Mouse (Mus musculus) hindbrain, embryonic 16.5 days (tissue): ENCODE data around the gene Setmar. TPM values are rescaled to one million over a fixed set of nuclear protein-coding genes. Genes with fewer than 3 reads are reported as not detected.
A peak's percentile ranks its signal among the peaks of the same experiment; 100 is the strongest.

Experiments used
- ATAC-seq: fragments of 200-750 bp; cut with Nextera tagmentation; 2 replicates; pipeline ENCODE4 v1.8.0; 2017; ENCODE audit warnings: moderate TSS enrichment, moderate library complexity
- H3K27ac ChIP-seq: fragments of 300-500 bp; sonication (generic); 2 replicates; pipeline ENCODE4 v1.5.1; 2014; ENCODE audit warnings: low read depth, mild to moderate bottlenecking, control low read depth, low read length, moderate library complexity
- H3K27me3 ChIP-seq: fragments of 300-500 bp; sonication (generic); replicated peaks from 2 replicates; pipeline ENCODE4 v1.6.1; 2014; ENCODE audit warnings: low read length; ENCODE audit not compliant: control insufficient read depth, insufficient read depth
- H3K36me3 ChIP-seq: fragments of 300-500 bp; sonication (generic); 2 replicates; pipeline ENCODE4 v1.6.1; 2014; ENCODE audit warnings: mild to moderate bottlenecking, low read length, moderate library complexity, mixed read lengths; ENCODE audit not compliant: control insufficient read depth, insufficient read depth
- H3K4me1 ChIP-seq: fragments of 300-500 bp; sonication (generic); 2 replicates; pipeline ENCODE4 v1.6.1; 2014; ENCODE audit warnings: low read depth, low read length; ENCODE audit not compliant: control insufficient read depth, insufficient read depth
- H3K4me2 ChIP-seq: fragments of 300-500 bp; sonication (generic); 2 replicates; pipeline ENCODE4 v1.6.1; 2014; ENCODE audit warnings: mild to moderate bottlenecking, low read length, control low read depth, moderate library complexity
- H3K4me3 ChIP-seq: fragments of 300-500 bp; sonication (generic); 2 replicates; pipeline ENCODE4 v1.5.1; 2014; ENCODE audit warnings: mild to moderate bottlenecking, low read length, control low read depth, moderate library complexity
- H3K9ac ChIP-seq: fragments of 300-500 bp; sonication (generic); 2 replicates; pipeline ENCODE4 v1.6.1; 2014; ENCODE audit warnings: low read depth, mild to moderate bottlenecking, control low read depth, low read length, moderate library complexity
- H3K9me3 ChIP-seq: fragments of 300-500 bp; sonication (generic); 2 replicates; pipeline ENCODE4 v1.6.1; 2014; ENCODE audit warnings: mild to moderate bottlenecking, low read length, moderate library complexity; ENCODE audit not compliant: control insufficient read depth
- WGBS: fragments of 180-500 bp; shearing (Covaris S2); extraction: QIAGEN DNeasy Blood & Tissue Kit; methylation state at CpG from one replicate; pipeline ENCODE4 v1.1.7; 2014; 5-methylcytosine and 5-hydroxymethylcytosine counted together
- polyA plus RNA-seq: library from polyadenylated mRNA; unstranded; fragments of >200 nt; fragmentation: Nextera tagmentation; extraction: Ambion mirVana; gene quantifications from 2 replicates; pipeline ENCODE4 v1.2.1, GENCODE M21; 2015

Gene Setmar
- polyA plus RNA-seq, 1 experiment from 2014 or later: 5.6 TPM

DNA sequence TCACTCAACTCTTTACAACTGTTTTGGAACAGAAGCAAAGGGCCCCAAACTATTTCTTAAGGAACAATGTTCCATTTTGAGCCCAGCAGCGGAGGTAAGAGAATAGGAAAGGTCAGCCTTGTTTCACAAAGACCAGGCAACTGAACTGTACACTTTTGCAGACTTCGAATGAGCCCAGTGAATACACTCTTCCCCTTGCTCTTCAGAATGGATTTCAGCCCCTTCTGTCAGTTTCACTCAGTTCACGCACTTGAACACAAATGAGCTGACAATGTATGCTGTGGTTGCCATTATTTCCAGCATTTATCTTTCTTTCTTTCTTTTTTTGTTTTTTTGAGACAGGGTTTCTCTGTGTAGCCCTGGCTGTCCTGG lies 34.0 kb downstream of the Setmar start:
- Histone ChIP-seq H3K9me3 (no peaks in the 10 kb centered on the region), H3K4me3 (no peak overlapping the region), H3K36me3 (no peaks in the 10 kb centered on the region), H3K4me2 (peak overlapping the region; percentile 36; the same call in 1 of the 2 replicates), H3K27ac (no peak overlapping the region), H3K27me3 (no peaks in the 10 kb centered on the region), H3K4me1 (peaks cover 4% of the 10 kb centered on the region), H3K9ac (no peak overlapping the region)
- no peak for ATAC-seq
- 51% methylated on average over 3 of the region's 3 CpGs for WGBS

DNA sequence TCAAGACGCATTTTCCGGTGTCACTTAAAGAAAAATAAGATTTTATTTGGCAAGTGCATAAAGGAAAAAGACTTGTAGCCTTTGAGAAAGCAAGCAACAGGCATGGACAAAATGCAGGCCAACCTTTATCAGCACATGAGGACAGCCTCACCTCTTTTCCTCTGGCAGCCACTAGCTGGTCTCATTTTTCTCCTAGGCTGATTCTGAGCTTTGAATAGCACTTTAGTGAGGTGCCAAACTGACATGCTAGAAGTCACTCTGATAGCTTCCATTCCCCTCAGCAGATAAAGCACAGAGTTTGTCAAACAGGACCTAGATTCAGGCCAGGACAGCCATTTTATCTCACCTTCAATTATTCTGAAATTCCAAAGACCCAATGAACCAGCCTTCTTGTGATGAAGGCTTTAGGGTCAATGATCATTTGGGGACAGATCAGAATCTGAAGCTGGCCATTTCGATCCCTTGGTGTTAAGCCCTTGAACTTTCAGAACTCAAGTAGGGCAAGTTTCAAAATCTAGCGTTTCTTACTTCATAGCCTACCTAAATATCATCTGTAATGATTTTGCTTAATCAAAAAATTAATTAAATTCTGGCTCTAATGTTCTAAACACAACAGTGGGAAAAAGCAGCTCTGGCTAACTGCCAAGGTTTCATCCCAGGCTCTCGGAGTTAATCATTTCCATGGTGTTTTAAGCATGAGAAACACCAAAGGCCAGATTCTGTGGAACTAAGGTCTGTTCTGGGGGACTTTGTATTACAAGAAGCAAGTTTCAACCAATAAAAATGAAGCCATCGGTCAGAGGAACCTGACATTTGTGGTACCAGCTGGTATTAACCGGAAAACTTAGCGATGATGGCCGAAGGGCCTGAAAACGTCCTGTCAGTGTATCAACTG lies 37.3 kb downstream of the Setmar start:
- H3K9ac ChIP-seq: no peak overlapping the region
- no peak overlapping the region for H3K4me2 ChIP-seq
- WGBS: 74% methylated on average over 10 of the region's 10 CpGs
- H3K9me3 ChIP-seq: no peaks in the 10 kb centered on the region
- H3K4me3 ChIP-seq: no peak overlapping the region
- no peak for ATAC-seq
- no peaks in the 10 kb centered on the region for H3K27me3 ChIP-seq
- H3K4me1 ChIP-seq: peaks cover 4% of the 10 kb centered on the region
- no peak overlapping the region for H3K27ac ChIP-seq
- no peaks in the 10 kb centered on the region for H3K36me3 ChIP-seq

DNA sequence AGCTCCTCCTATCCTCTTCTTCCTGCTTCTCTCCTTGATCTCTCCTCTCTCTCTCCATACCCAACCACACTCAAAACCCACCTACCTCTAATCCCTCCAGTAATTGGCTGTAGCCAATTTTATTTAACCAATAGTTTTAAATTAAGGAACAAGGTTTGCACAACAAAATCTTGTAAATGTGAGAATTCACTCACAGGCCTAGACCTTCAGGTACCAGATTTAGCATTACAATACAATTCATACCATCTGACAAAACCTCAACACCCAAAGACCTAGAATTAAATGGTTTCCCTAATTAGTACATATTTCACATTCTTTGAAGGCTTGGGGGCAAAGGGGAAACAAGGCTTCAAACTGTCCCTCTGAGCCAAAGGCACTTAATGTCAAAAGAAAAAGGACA lies 42.5 kb downstream of the Setmar start:
- Histone ChIP-seq H3K27me3 (no peaks in the 10 kb centered on the region), H3K27ac (no peak overlapping the region), H3K36me3 (no peaks in the 10 kb centered on the region), H3K9ac (no peak overlapping the region), H3K4me1 (no peaks in the 10 kb centered on the region), H3K4me3 (no peak overlapping the region), H3K9me3 (no peaks in the 10 kb centered on the region), H3K4me2 (no peak overlapping the region)
- no peak for ATAC-seq

DNA sequence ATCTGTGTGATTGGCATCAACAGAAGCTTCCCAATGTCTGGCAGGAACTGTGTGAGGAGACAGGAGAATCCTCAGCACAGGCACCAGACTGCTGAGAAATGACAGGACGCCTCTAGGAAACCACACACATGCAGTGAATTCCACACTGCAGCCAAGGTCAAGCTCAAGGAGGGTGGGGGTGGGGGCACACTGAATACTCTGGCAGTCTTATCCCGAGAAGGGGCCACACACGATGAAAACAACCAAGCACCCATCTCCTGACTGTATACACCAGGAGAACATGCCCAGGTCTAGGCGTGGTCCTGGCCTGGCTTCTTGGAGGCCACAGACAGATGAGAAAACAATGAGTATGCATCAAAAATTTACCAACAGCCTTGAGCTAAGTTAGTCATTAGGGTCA lies 45.5 kb downstream of the Setmar start:
- no peak for ATAC-seq
- 67% methylated on average over 4 of the region's 4 CpGs for WGBS
- H3K27ac ChIP-seq: no peak overlapping the region

DNA sequence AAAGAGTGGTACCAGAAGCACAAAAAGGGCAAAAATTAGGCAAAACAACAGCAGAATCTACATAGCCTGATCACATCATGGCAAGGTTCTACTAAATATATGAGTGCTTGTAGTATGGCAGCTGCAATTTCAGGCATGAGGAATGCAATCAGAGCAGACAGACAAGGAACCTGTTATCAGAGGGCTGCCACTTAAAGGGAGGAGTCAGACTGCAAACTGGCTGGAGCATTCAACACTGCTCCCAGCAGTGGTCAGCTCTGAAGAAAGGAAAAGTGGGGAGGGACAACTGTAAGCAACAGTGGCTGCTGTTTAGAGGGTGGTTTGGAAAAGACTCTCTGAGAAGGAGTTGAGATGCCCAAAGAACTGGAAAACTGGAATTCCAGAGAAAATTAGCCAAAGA lies 46.8 kb downstream of the Setmar start:
- no peak overlapping the region for H3K9ac ChIP-seq
- no peak for ATAC-seq
- no peaks in the 10 kb centered on the region for H3K4me1 ChIP-seq
- H3K4me2 ChIP-seq: no peak overlapping the region
- H3K36me3 ChIP-seq: no peaks in the 10 kb centered on the region
- H3K9me3 ChIP-seq: no peaks in the 10 kb centered on the region
- no peak overlapping the region for H3K4me3 ChIP-seq
- no peak overlapping the region for H3K27ac ChIP-seq
- no peaks in the 10 kb centered on the region for H3K27me3 ChIP-seq

More for the DNA sequence above, 45.5 kb downstream of the Setmar start:
- H3K9ac ChIP-seq: no peak overlapping the region
- H3K4me2 ChIP-seq: no peak overlapping the region
- H3K36me3 ChIP-seq: no peaks in the 10 kb centered on the region
- no peaks in the 10 kb centered on the region for H3K9me3 ChIP-seq
- H3K4me3 ChIP-seq: no peak overlapping the region
- H3K27me3 ChIP-seq: no peaks in the 10 kb centered on the region
- H3K4me1 ChIP-seq: no peaks in the 10 kb centered on the region

DNA sequence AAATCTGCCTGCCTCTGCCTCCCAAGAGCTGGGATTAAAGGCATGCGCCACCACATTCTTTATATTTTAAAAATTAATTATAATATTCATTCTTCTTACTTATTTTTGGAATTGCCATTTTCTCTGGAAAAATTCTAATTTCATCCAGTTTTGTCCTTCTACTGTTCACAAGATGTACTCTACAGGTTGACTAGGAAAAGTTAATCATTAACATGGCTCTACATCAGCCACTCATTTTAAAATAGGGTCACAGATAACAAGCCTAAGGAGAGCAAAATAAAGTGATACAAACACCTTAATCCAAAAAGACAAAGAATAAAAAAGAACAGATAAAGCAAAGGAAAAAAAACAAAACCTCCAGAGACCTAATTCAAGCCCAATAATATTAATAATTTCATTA lies 50.1 kb downstream of the Setmar start:
- H3K4me2 ChIP-seq: no peak overlapping the region
- H3K36me3 ChIP-seq: no peaks in the 10 kb centered on the region
- no peak overlapping the region for H3K4me3 ChIP-seq
- no peak overlapping the region for H3K9ac ChIP-seq
- no peak for ATAC-seq
- H3K27me3 ChIP-seq: no peaks in the 10 kb centered on the region
- H3K4me1 ChIP-seq: no peaks in the 10 kb centered on the region
- WGBS: 98% methylated on average over 1 of the region's 1 CpGs
- H3K9me3 ChIP-seq: no peaks in the 10 kb centered on the region
- no peak overlapping the region for H3K27ac ChIP-seq

DNA sequence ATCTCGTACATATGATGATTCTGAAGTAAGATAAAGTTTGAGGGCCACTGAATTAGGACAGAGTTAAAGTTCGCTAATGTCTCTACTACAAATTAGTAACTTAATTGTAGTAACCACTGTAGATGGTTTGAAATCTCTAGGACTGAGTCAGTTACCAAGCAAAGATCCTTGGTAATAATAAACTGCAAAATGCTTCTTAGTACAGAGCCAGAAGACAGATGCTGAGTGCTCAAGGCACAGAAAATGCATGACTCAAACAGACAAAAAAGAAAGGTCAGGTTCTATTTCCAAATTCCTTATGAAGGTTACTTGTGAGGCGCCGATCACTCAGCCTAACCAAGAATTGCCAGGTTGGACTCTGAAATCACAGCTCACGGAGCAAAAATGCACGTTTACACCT lies 53.0 kb downstream of the Setmar start:
- H3K27me3 ChIP-seq: no peaks in the 10 kb centered on the region
- WGBS: 93% methylated on average over 6 of the region's 6 CpGs
- H3K4me3 ChIP-seq: no peak overlapping the region
- no peaks in the 10 kb centered on the region for H3K36me3 ChIP-seq
- no peak for ATAC-seq
- no peak overlapping the region for H3K4me2 ChIP-seq
- H3K4me1 ChIP-seq: no peaks in the 10 kb centered on the region
- no peak overlapping the region for H3K27ac ChIP-seq
- H3K9ac ChIP-seq: no peak overlapping the region
- H3K9me3 ChIP-seq: no peaks in the 10 kb centered on the region

DNA sequence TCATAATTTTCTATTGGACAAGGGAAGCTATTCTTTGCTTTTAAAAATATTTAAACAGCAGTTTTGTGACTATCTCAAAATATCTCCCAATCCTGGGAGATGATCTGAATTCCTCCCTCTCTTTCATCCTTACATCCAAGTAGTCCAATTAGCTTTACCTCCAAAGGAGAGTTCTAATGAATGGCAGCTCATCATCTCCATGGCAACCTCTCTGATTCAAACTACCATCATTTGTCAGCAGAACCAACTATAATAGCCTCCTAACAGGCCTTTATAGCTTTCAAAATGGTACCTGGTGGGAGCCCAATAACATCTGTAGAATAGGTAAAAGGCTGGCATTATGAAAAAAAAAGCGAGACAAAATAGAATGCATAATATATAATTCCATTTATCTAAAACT lies 60.6 kb downstream of the Setmar start:
- H3K9me3 ChIP-seq: no peaks in the 10 kb centered on the region
- WGBS: 72% methylated on average over 1 of the region's 1 CpGs
- H3K27me3 ChIP-seq: no peaks in the 10 kb centered on the region
- no peak for ATAC-seq
- no peak overlapping the region for H3K9ac ChIP-seq
- H3K36me3 ChIP-seq: no peaks in the 10 kb centered on the region
- H3K4me2 ChIP-seq: no peak overlapping the region
- no peaks in the 10 kb centered on the region for H3K4me1 ChIP-seq
- H3K27ac ChIP-seq: no peak overlapping the region
- no peak overlapping the region for H3K4me3 ChIP-seq

DNA sequence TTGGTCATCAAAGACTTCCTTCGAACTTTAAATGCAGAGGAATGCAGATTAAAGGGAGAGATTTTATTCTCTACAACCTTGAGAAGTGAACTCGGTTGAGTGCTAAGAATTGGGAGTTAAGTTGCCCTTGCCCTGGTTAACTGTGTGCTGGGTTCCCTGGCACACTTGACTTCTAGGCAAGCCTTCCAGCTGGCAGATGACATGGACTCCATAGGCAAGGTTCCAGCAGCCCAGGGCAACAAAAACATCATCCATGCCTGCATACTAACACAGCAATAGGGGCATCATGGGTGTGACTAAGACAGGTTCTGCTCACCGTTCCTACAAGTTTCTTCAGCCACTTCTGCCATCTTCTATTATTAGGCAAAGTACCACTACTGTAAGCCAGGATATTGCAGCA lies 61.8 kb downstream of the Setmar start:
- Histone ChIP-seq H3K4me1 (no peaks in the 10 kb centered on the region), H3K9ac (no peak overlapping the region), H3K9me3 (no peaks in the 10 kb centered on the region), H3K36me3 (no peaks in the 10 kb centered on the region), H3K27ac (no peak overlapping the region), H3K4me2 (no peak overlapping the region), H3K4me3 (no peak overlapping the region), H3K27me3 (no peaks in the 10 kb centered on the region)
- no peak for ATAC-seq
- WGBS: 90% methylated on average over 3 of the region's 3 CpGs
